Mouse (Mus musculus) erythroblast, embryonic 14.5 days (primary cell): ENCODE data around the gene Hsp90ab1. TPM values are rescaled to one million over a fixed set of nuclear protein-coding genes. Genes with fewer than 3 reads are reported as not detected.

Experiments used
- H3K27me3 ChIP-seq: 2 replicates; pipeline ENCODE4 v1.6.1; 2012; ENCODE audit warnings: inconsistent platforms; ENCODE audit not compliant: control insufficient read depth
- H3K36me3 ChIP-seq: 2 replicates; pipeline ENCODE4 v1.6.1; 2012; ENCODE audit warnings: mild to moderate bottlenecking, inconsistent platforms; ENCODE audit not compliant: control insufficient read depth
- H3K4me1 ChIP-seq: 2 replicates; pipeline ENCODE4 v1.6.1; 2012; ENCODE audit warnings: inconsistent platforms; ENCODE audit not compliant: control insufficient read depth
- H3K4me3 ChIP-seq: replicated peaks from 2 replicates; pipeline ENCODE3; 2012; ENCODE audit warnings: moderate library complexity, mild to moderate bottlenecking, inconsistent platforms
- H3K9me3 ChIP-seq: 2 replicates; pipeline ENCODE4 v1.6.1; 2012; ENCODE audit warnings: low read length, inconsistent platforms, mixed read lengths; ENCODE audit not compliant: control insufficient read depth
- GATA1 ChIP-seq: IDR thresholded peaks from 2 replicates; pipeline ENCODE4 v1.6.1; 2012; ENCODE audit warnings: low read length, inconsistent platforms, mixed read lengths
- TAL1 ChIP-seq: IDR thresholded peaks from 3 replicates; pipeline ENCODE4 v1.6.1; 2012; ENCODE audit warnings: low read length, inconsistent platforms, mixed read lengths
- polyA plus RNA-seq: library from polyadenylated mRNA; stranded (reverse); fragments of >175 nt; gene quantifications from 2 replicates; pipeline ENCODE4 v1.2.3, GENCODE M21; 2012

Gene Hsp90ab1
- polyA plus RNA-seq, 1 experiment = 36.9 TPM

DNA sequence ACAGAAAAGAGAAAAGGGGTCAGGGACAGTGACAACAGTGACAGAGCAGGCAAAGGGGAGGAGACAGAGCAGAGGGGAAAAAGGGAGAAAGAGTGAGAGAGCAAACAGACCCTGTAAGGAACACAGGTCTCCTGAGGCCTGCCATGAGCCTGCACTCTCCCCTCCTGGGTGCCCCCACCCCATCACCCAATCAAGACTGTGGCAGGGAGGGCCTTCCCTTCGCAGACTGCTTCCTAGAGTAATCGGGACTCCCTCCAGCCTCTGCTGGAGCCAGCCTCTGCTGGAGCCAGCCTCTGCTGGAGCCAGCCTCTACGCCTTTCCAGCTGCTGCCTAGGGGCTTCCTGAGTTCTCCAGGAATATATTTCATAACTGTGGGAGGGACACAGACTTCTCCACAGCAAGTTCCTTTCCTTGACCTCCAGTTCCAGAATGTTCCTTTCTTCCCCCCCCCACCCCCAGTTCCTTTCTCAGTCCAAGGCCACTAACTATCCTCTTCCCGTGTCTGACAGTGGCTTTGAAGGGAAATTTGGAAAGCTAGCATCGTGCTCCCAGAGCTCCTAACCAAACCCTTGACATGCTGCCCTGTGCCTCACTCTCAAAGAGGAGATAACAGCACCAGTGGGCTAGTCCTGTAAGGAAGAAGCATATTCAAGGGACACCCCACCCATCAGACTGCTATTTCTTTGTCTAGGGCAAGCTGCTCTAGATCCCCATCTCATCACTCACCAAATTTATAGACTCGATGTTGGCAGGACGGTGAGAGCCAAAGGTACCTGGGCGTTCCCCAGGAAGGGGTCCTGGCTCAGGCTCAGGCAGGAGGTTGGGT lies 19.7 kb upstream of the Hsp90ab1 start:
- peaks cover 90% of the 10 kb centered on the region for H3K4me1 ChIP-seq
- peak overlapping the region; percentile 100 for H3K4me3 ChIP-seq
- H3K9me3 ChIP-seq = peaks cover 6% of the 10 kb centered on the region; the same call in 1 of the 2 replicates
- H3K36me3 ChIP-seq = peaks cover 64% of the 10 kb centered on the region
- no peaks in the 10 kb centered on the region; the same call in 1 of the 2 replicates for H3K27me3 ChIP-seq
- no peak for TF ChIP-seq GATA1
- no peak for TF ChIP-seq TAL1

DNA sequence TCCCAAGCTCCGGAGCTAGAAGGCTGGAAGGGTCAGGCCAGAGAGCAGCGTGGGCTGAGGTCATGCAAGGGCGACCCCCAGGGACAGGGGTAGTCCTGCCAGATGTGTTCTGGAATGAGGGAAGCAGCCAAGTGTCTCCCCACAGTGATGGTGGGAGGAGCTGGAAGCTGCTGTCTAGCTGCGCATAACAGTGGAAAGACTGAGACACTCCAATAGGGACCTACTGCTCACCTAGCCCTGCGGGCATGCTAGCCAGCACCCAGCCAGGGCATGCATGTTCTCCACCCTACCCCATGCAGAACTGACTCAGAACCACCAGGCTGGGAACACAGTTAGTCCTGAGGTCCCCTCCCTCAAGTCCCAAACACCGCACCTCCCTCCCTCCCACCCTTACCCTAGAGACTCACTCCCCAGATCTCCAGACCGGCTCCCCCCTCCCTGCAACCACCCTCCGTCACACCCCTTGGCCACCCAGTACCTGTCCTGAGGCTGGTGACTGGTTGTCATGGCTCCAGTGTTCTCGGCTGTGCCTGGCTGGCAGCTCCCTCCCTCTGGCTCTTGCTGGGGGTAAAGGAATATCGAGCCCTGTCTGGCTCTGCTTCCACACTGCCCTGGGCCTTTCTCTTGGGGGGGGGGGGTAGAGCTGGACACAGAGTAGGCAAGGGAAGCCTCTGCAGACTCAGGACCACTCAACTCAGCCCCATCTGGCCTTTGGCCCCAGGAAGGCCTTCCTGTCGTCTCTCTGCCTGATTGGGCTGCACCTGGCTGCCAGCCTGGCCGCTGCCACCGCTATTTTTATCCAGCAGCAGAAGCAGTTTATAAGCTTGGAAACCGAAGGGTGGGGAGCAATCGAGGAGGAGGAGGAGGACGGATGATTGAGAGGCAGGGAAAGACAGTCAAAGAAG lies 18.9 kb upstream of the Hsp90ab1 start:
- Histone ChIP-seq H3K27me3 (no peaks in the 10 kb centered on the region; the same call in 1 of the 2 replicates), H3K9me3 (peaks cover 9% of the 10 kb centered on the region), H3K36me3 (peaks cover 73% of the 10 kb centered on the region), H3K4me1 (peaks cover 87% of the 10 kb centered on the region), H3K4me3 (peak overlapping the region; percentile 100)
- TF ChIP-seq TAL1 (no peak), GATA1 (no peak)

- Histone ChIP-seq H3K4me3 (peak overlapping the region; percentile 16), H3K27me3 (no peaks in the 10 kb centered on the region; the same call in 1 of the 2 replicates), H3K4me1 (peaks cover 85% of the 10 kb centered on the region), H3K36me3 (peaks cover 89% of the 10 kb centered on the region), H3K9me3 (peaks cover 16% of the 10 kb centered on the region)
- TF ChIP-seq GATA1 = no peak
- TF ChIP-seq TAL1 = no peak
Observed at GRCm38 (mm10) chr17:45590410-45590809, 17.3 kb upstream of the Hsp90ab1 start.

- TF ChIP-seq TAL1 (no peak), GATA1 (no peak)
- Histone ChIP-seq H3K36me3 (peaks cover 94% of the 10 kb centered on the region), H3K4me1 (peaks cover 85% of the 10 kb centered on the region), H3K4me3 (peak overlapping the region; percentile 1), H3K27me3 (no peaks in the 10 kb centered on the region; the same call in 1 of the 2 replicates), H3K9me3 (peaks cover 16% of the 10 kb centered on the region)
Observed at GRCm38 (mm10) chr17:45589844-45590243, 16.8 kb upstream of the Hsp90ab1 start.

DNA sequence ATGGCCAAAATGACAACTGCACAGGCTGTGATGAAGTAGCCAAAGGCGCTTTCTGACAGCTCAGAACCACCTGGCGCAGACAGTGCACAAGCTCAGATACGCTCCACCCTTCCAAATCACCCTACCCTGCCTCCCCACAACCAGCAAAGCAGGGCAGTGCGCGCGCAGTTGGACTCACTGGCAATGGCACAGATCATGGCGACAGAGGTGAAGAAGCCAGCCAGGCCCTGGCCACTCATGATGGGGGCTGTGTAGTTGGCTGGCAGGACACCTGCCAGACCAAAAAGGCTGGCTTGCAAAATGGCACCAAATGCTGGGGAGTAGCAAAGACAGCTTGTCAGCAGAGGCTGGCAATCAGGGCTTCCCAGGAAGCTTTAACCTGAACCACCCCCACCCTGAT lies 16.2 kb upstream of the Hsp90ab1 start:
- Histone ChIP-seq H3K27me3 (no peaks in the 10 kb centered on the region; the same call in 1 of the 2 replicates), H3K36me3 (peaks cover 96% of the 10 kb centered on the region), H3K9me3 (peaks cover 16% of the 10 kb centered on the region), H3K4me1 (peaks cover 86% of the 10 kb centered on the region), H3K4me3 (no peak overlapping the region)
- no peak for TF ChIP-seq GATA1
- TF ChIP-seq TAL1 = no peak

DNA sequence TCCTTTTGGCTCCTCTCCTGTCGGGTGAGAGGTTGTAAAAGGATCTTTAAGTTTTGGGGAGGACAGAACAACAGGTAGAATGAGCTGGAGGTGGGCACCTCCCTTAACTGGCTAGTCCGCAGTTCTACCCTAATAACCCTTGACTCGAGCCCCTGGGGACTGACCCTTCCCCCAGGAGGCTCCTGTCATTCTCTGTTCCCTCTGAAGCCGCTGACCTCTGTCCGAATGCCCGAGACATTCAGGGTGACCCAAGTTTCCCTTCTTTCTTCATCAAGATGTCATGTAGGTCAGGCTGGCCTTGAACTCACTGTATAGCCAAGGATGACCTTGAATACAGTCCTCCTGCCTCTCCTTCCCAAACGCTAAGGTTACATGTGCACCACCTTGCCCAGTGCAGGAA lies 15.3 kb upstream of the Hsp90ab1 start:
- Histone ChIP-seq H3K4me3 (no peak overlapping the region), H3K9me3 (peaks cover 16% of the 10 kb centered on the region), H3K36me3 (peaks cover 99% of the 10 kb centered on the region), H3K4me1 (peaks cover 87% of the 10 kb centered on the region), H3K27me3 (no peaks in the 10 kb centered on the region; the same call in 1 of the 2 replicates)
- no peak for TF ChIP-seq TAL1
- no peak for TF ChIP-seq GATA1

DNA sequence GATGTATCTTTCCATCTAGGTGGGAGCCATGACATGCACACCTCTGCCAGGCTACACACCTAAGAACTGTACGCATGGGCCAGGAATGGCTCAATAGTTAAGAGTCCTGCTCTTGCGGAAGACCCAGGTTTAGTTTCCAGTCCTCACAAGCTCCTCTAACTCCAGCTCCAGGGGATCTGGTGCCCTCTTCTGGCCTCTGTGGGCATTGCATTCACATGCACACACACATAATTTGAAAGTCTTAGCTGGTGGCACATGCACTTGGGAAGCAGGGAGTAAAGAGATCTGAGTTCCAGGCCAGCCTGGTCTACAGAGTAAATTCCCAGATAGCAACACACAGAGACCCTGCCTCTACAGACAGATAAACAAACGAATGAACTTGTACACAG lies 13.4 kb upstream of the Hsp90ab1 start:
- Histone ChIP-seq H3K27me3 (no peaks in the 10 kb centered on the region; the same call in 1 of the 2 replicates), H3K9me3 (peaks cover 16% of the 10 kb centered on the region), H3K4me3 (no peak overlapping the region), H3K4me1 (peaks cover 87% of the 10 kb centered on the region), H3K36me3 (peaks cover 87% of the 10 kb centered on the region)
- TF ChIP-seq TAL1 (no peak), GATA1 (no peak)

DNA sequence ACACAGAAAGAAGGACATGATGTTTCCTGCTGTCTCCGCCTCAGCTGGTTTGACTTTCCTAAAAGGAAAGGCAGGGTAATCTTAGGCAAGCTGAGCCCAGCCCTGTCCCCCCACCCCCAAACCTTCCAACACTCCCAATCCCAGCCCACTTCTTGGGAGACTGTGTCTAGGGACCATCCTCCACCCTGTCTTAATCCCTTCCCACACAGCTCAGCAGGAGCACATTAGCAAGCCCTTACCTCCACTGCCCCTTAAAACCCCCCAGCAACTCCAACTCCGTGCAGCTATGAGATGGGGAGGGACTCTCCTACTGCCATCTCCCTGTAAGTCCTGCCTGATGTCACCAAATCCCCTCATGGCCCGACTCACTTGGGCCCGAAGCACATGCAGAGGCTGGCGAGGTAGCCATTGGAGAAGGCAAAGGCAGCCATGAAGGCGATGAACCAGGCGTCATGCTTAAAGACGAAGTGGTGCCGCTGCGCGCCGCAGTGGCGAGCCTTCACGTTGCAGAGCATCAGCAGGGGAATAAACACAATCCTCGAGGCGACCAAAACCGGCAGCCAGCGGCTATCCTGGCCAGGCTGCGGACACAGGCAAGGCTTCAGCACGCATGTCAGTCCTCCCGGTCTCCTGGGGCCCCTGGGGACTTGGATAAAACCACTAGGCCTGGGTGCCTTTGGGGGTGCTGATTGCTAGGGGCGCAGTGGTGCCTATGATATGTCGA lies 12.8 kb upstream of the Hsp90ab1 start:
- Histone ChIP-seq H3K27me3 (no peaks in the 10 kb centered on the region; the same call in 1 of the 2 replicates), H3K9me3 (peaks cover 16% of the 10 kb centered on the region), H3K36me3 (peaks cover 81% of the 10 kb centered on the region), H3K4me1 (peaks cover 87% of the 10 kb centered on the region), H3K4me3 (no peak overlapping the region)
- TF ChIP-seq TAL1 (no peak), GATA1 (no peak)
